Mouse (Mus musculus): ENCODE data around the gene Ttll4.

The Ttll4 gene

DNA sequence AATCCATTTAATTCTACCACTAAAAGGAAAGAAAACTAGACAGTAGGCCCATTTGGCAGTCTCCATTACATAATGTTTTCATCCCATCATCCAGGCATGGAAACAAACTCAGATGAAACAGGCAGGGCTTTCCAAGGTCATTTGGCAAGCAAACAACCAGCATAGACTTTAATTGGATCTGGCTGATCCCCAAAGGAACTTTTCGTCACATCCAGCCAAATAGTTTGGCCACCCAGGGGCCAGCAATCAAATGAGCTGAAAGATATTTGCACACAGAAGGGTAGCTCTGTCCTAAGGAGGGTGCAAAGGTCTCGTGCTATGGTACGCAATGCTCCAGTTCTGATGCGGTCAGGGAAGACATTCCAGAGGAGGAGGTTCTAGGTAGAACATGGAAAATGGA is 89.1 kb downstream of the Ttll4 start:
- DNase-seq (ENCODE audit: extremely low read depth, insufficient read length, low spot score), result no peak

DNA sequence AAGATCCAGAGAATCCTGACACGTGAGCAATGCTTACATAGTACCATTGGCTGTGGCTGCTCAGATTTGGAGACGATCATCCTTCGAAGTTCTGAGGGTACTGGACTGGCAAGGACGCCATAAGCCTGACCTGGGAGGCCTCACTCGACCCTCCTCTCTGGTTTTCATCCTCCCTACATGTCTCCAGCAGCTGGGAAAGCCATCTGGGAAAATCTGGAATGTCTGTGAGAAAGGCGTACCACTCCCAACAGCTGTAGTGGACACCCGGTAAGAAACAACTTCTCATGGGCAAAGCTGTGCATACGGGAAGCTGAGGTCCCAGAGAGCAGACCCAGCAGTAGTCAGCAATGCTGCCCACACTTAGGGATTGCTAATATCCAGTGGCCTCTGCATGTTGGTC is 90.6 kb downstream of the Ttll4 start:
- no peak for DNase-seq (ENCODE audit: extremely low read depth, insufficient read length, low spot score)

DNA sequence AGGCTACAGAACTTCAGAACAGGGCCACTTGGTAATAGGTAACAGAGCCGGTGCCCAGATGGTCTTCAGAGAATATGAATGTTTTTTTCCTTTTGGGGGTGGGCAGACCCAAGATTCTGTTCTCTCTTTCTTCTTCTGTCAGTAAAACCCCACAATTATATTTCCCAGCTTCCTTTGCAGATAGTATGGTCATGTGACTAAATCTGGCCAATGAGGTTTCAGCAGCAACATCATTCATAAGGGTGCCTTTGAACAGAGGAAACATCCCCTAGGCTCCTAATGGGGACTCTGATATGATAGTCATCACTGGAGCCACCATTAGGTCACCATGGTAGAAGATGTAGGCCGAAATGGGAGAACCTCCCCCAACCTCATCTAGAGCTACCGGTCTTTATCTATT is 91.3 kb downstream of the Ttll4 start:
- no peak for DNase-seq (ENCODE audit: extremely low read depth, insufficient read length, low spot score)
